Mouse (Mus musculus) spleen, adult 2 months (tissue): ENCODE measurements at regions not wholly inside any gene's neighbourhood (a gene's known extent, or its start where the extent isn't known, plus 50 kb on each side); places are given as distances from the start of the nearest gene placed in this dataset.

Experiments
- CTCF ChIP-seq: fragments of 200-500 bp; IDR thresholded peaks from 2 replicates; pipeline ENCODE4 v1.5.1; 2011; ENCODE audit warnings: mild to moderate bottlenecking, inconsistent platforms; ENCODE audit not compliant: insufficient read depth, insufficient read length, insufficient replicate concordance; ENCODE audit errors: extremely low read depth
- POLR2A ChIP-seq: fragments of 200-500 bp; IDR thresholded peaks from 2 replicates; pipeline ENCODE4 v1.6.1; 2011; ENCODE audit warnings: low read depth, low read length, inconsistent platforms

- TF ChIP-seq CTCF (no peak), POLR2A (no peak)
These were observed 752.7 kb upstream of the Sel1l start for GRCm38 (mm10) chr12:92601673-92602072.
